Mouse (Mus musculus) myocyte (in vitro differentiated cells): ENCODE data around the gene Glyr1. TPM values are rescaled to one million over a fixed set of nuclear protein-coding genes. Genes with fewer than 3 reads are reported as not detected.

Experiments
- H3K27me3 ChIP-seq: one replicate; pipeline ENCODE4 v1.6.1; 2011; ENCODE audit not compliant: control insufficient read depth, insufficient read depth, insufficient read length
- H3K36me3 ChIP-seq: one replicate; pipeline ENCODE4 v1.6.1; 2011; ENCODE audit not compliant: control insufficient read depth, insufficient read depth
- H3K4me2 ChIP-seq: one replicate; pipeline ENCODE4 v1.6.1; 2011; ENCODE audit warnings: low read depth, control low read depth
- H3K4me3 ChIP-seq: one replicate; pipeline ENCODE4 v1.5.1; 2011; ENCODE audit warnings: mild to moderate bottlenecking, control low read depth, moderate library complexity
- H3K79me2 ChIP-seq: one replicate; pipeline ENCODE4 v1.6.1; 2011; ENCODE audit not compliant: control insufficient read depth, insufficient read depth
- H3ac ChIP-seq: one replicate; pipeline ENCODE4 v1.6.1; 2011; ENCODE audit not compliant: control insufficient read depth, insufficient read length
- CEBPB ChIP-seq: IDR thresholded peaks from 2 replicates; pipeline ENCODE4 v1.6.1; 2011; ENCODE audit warnings: mild to moderate bottlenecking, moderate library complexity; ENCODE audit not compliant: poor library complexity, insufficient read depth, severe bottlenecking
- E2F4 ChIP-seq: IDR thresholded peaks from one replicate; pipeline ENCODE4 v1.6.1; 2011; ENCODE audit warnings: mild to moderate bottlenecking, control low read depth, moderate library complexity; ENCODE audit not compliant: insufficient read depth
- MAX ChIP-seq: IDR thresholded peaks from one replicate; pipeline ENCODE4 v1.6.1; 2011; ENCODE audit warnings: low read depth, mild to moderate bottlenecking, control low read depth
- MYOD1 ChIP-seq, 3 experiments: IDR thresholded peaks; one replicate each; pipeline ENCODE4 v1.6.1; 2011; ENCODE audit warnings: control low read depth in 2 of 3, low read depth in 2 of 3, mild to moderate bottlenecking in 2 of 3, moderate library complexity in 1 of 3; ENCODE audit not compliant: insufficient read length in 2 of 3, control insufficient read depth in 1 of 3
- MYOG ChIP-seq, 3 experiments: IDR thresholded peaks; one replicate each; pipeline ENCODE4 v1.6.1; 2011; ENCODE audit warnings: control low read depth in 2 of 3, low read depth in 2 of 3, mild to moderate bottlenecking in 2 of 3; ENCODE audit not compliant: insufficient read length in 2 of 3, control insufficient read depth in 1 of 3, insufficient read depth in 1 of 3
- POLR2A ChIP-seq: IDR thresholded peaks from one replicate; pipeline ENCODE4 v1.6.1; 2011; ENCODE audit warnings: low read depth, mild to moderate bottlenecking, control low read depth, moderate library complexity; ENCODE audit not compliant: insufficient read length
- POLR2AphosphoS2 ChIP-seq: IDR thresholded peaks from one replicate; pipeline ENCODE4 v1.6.1; 2011; ENCODE audit warnings: low read depth, control low read depth; ENCODE audit not compliant: insufficient read length
- REST ChIP-seq: IDR thresholded peaks from one replicate; pipeline ENCODE4 v1.6.1; 2011; ENCODE audit warnings: mild to moderate bottlenecking, control low read depth, moderate library complexity; ENCODE audit not compliant: insufficient read depth, insufficient read length
- SRF ChIP-seq: IDR thresholded peaks from one replicate; pipeline ENCODE4 v1.6.1; 2011; ENCODE audit warnings: low read depth; ENCODE audit not compliant: control insufficient read depth, insufficient read length
- TCF12 ChIP-seq: IDR thresholded peaks from one replicate; pipeline ENCODE4 v1.6.1; 2011; ENCODE audit warnings: mild to moderate bottlenecking, control low read depth; ENCODE audit not compliant: poor library complexity, insufficient read depth, severe bottlenecking
- TCF3 ChIP-seq: IDR thresholded peaks from one replicate; pipeline ENCODE4 v1.6.1; 2011; ENCODE audit warnings: low read depth, control low read depth; ENCODE audit not compliant: insufficient read length
- USF1 ChIP-seq: IDR thresholded peaks from one replicate; pipeline ENCODE4 v1.6.1; 2011; ENCODE audit warnings: low read depth, mild to moderate bottlenecking, control low read depth, moderate library complexity
- polyA plus RNA-seq: library from polyadenylated mRNA; unstranded; fragments of >200 nt; fragmentation: generic; extraction: Trizol; gene quantifications from one replicate; pipeline ENCODE4 v1.2.1, GENCODE M21; 2012; ENCODE audit warnings: missing spikeins

Gene Glyr1
- polyA plus RNA-seq, 1 experiment = 37.0 TPM

DNA sequence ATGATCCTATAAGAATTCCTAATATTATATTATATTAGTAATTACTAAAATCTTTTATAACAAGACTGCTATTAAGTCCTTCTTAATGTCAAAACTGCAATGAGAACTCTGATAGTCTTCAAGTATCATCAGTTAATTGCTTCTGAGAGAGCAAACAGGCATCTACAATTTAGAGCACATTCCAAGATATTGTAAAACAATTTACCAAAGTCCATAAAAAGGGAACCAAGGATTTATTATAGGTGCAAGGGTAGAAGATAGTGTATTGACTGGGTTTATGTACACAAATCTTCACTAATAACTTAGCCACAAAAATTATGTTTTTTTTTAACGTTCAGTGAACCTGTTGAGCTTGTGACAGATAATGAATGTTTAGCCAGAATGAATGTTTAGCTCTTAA lies 50.7 kb downstream of the Glyr1 start:
- no peaks in the 10 kb centered on the region for H3K36me3 ChIP-seq
- H3K79me2 ChIP-seq = no peaks in the 10 kb centered on the region
- H3K27me3 ChIP-seq = peaks cover 8% of the 10 kb centered on the region
- H3K4me2 ChIP-seq = no peak overlapping the region
- TF ChIP-seq REST = no peak
- TF ChIP-seq USF1 = no peak
- TF ChIP-seq SRF = no peak
- no peak for TF ChIP-seq TCF3
- TF ChIP-seq MYOD1 (IDR thresholded peaks at IDR 0.05; ENCODE audit: control insufficient read depth in 1 of 3, insufficient read length in 2 of 3, low read depth in 2 of 3) = no peak
- no peak for TF ChIP-seq POLR2A
- no peak for TF ChIP-seq CEBPB
- TF ChIP-seq POLR2AphosphoS2 = no peak
- TF ChIP-seq TCF12 = no peak
- no peak for TF ChIP-seq E2F4
- no peak for TF ChIP-seq MAX
- no peak overlapping the region for H3K4me3 ChIP-seq
- H3ac ChIP-seq = no peak overlapping the region

DNA sequence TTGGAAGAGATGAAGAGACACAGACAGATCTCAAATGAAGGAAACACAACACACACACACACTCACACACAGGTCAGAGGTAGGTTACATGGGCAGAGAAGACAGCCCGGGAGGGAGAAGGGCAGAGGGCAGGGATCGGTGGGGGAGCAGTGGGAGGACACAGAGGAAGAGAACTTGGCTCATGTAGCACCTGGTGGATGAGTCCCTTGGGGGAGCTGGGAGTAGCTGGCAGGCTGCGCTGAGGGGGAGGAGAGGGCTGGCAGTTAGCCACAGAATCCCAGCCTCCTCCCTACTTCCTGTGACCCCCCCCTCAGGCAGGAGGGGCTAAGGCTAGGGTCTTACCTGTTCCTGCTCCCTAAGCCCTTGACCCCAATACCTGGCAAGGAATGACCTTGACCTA lies 52.1 kb downstream of the Glyr1 start, which contains the start of gene Sept12:
TSS of gene Sept12 (minus strand) at position 300 of the 400 bp plus-strand sequence.
- no peaks in the 10 kb centered on the region for H3K79me2 ChIP-seq

DNA sequence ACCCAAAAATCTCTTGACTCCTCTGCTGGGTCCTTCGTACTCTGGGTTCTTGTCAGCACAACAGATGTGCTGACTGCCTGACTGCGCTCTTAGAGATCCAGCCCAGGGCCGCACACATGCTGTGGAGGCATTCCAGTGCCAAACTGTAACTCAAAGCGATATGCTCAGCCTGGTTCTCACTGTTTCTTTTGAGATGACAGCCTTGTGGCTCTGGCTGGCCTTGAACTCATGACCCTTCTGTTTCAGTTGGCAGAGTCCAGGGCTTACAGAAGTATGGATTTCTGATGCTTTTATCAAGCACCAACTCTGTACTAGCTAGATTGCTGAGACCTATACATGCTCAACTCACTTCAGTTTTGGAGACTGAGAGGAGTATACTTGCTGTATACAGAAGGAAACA lies 56.4 kb downstream of the Glyr1 start:
- Histone ChIP-seq H3K4me3 (no peak overlapping the region), H3K36me3 (no peaks in the 10 kb centered on the region), H3K27me3 (peaks cover 18% of the 10 kb centered on the region), H3ac (no peak overlapping the region), H3K79me2 (no peaks in the 10 kb centered on the region), H3K4me2 (no peak overlapping the region)
- no peak for TF ChIP-seq MAX
- no peak for TF ChIP-seq CEBPB
- TF ChIP-seq TCF12 = no peak
- TF ChIP-seq TCF3 = no peak
- no peak for TF ChIP-seq E2F4
- TF ChIP-seq MYOG (IDR thresholded peaks at IDR 0.05; ENCODE audit: control insufficient read depth in 1 of 3, insufficient read depth in 1 of 3, insufficient read length in 2 of 3, low read depth in 2 of 3) = no peak
- no peak for TF ChIP-seq USF1
- TF ChIP-seq MYOD1 (IDR thresholded peaks at IDR 0.05; ENCODE audit: control insufficient read depth in 1 of 3, insufficient read length in 2 of 3, low read depth in 2 of 3) = no peak
- no peak for TF ChIP-seq POLR2AphosphoS2
- no peak for TF ChIP-seq SRF
- no peak for TF ChIP-seq POLR2A
- TF ChIP-seq REST = no peak

More for the DNA sequence above, 52.1 kb downstream of the Glyr1 start, which contains the start of gene Sept12:
- Histone ChIP-seq H3K36me3 (no peaks in the 10 kb centered on the region), H3K4me2 (no peak within 1 kb of the TSS), H3K4me3 (no peak within 1 kb of the TSS), H3K27me3 (peaks cover 8% of the 10 kb centered on the region), H3ac (no peak within 1 kb of the TSS)
- TF ChIP-seq TCF12 = no peak

DNA sequence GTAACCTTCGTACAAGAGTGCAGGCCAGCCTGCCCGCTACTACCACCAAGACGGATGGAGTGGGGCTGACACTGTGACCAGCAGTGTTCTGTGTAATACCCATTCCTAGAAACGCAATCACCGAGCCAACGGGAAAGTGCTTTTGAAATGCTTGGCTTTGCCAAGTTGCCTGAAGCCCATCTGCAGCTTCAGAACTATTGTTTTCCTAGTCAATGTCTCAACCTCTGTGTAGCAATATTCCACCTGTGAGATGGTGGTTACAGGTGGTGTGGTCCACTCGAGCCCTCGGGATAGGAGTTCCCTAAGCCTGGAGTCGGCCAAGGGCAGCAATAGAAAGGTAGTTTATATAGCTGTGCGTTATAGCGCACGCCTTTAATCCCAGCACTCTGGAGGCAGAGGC lies 64.9 kb downstream of the Glyr1 start:
- H3ac ChIP-seq = no peak overlapping the region
- TF ChIP-seq MYOG (IDR thresholded peaks at IDR 0.05; ENCODE audit: control insufficient read depth in 1 of 3, insufficient read depth in 1 of 3, insufficient read length in 2 of 3, low read depth in 2 of 3) = no peak
- no peak for TF ChIP-seq REST
- no peak for TF ChIP-seq USF1
- H3K4me2 ChIP-seq = no peak overlapping the region
- no peaks in the 10 kb centered on the region for H3K36me3 ChIP-seq
- no peak overlapping the region for H3K4me3 ChIP-seq
- H3K27me3 ChIP-seq = peaks cover 4% of the 10 kb centered on the region
- H3K79me2 ChIP-seq = no peaks in the 10 kb centered on the region

DNA sequence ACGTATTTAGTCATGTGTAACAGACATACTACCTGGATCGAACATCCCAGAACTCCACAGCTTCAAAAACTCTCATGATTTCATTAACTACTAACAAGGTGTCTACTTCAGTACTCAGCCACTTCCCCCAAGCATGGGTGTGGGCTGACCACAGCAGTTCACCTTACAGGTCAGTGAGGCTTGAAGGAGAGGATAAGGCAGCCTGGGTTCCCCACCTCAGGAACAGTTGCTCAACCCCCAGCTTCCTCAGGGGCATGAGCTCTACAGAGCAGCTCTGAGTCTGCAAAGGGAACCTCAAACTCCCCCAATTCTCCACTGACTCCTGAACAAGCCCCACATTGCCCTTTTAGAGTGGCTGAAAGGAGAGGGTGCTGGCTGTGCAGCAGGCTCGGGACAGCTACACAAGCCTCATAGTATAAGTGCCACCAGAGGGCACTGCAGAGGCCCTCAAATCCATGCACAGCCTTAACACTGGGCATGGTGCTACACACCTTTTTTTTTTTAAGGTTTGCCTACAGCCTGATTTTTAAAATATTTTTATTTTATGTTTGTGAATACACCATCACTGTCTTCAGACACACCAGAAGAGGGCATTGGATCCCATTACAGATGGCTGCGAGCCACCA lies 69.8 kb downstream of the Glyr1 start:
- Histone ChIP-seq H3K4me2 (no peak overlapping the region), H3K4me3 (no peak overlapping the region), H3ac (no peak overlapping the region), H3K27me3 (peaks cover 12% of the 10 kb centered on the region), H3K79me2 (no peaks in the 10 kb centered on the region), H3K36me3 (no peaks in the 10 kb centered on the region)
- TF ChIP-seq USF1 = no peak
- TF ChIP-seq SRF = no peak
- no peak for TF ChIP-seq POLR2AphosphoS2
- no peak for TF ChIP-seq MYOG (IDR thresholded peaks at IDR 0.05; ENCODE audit: control insufficient read depth in 1 of 3, insufficient read depth in 1 of 3, insufficient read length in 2 of 3, low read depth in 2 of 3)
- no peak for TF ChIP-seq MYOD1 (IDR thresholded peaks at IDR 0.05; ENCODE audit: control insufficient read depth in 1 of 3, insufficient read length in 2 of 3, low read depth in 2 of 3)
- TF ChIP-seq TCF12 = no peak
- TF ChIP-seq CEBPB = no peak
- TF ChIP-seq REST = no peak
- TF ChIP-seq E2F4 = no peak
- TF ChIP-seq TCF3 = no peak
